Mouse (Mus musculus): ENCODE measurements around the gene Snap29.

Gene Snap29

GRCm38 (mm10) chr16:17474091-17474490 lies 68.3 kb downstream of the Snap29 start:
- no peak for DNase-seq (ENCODE audit: low spot score in 2 of 2)

- no peak for DNase-seq (ENCODE audit: low spot score in 2 of 2)
Measured at GRCm38 (mm10) chr16:17474761-17475160, 69.0 kb downstream of the Snap29 start.

GRCm38 (mm10) chr16:17475326-17475725 lies 69.5 kb downstream of the Snap29 start:
- no peak for DNase-seq (ENCODE audit: low spot score in 2 of 2)

- DNase-seq (ENCODE audit: low spot score in 2 of 2) = no peak
Measured at GRCm38 (mm10) chr16:17478331-17478943, 72.7 kb downstream of the Snap29 start.

Measured in frontal cortex, postnatal 10 days (tissue).